Mouse (Mus musculus) kidney, postnatal 36 days (tissue): ENCODE results near the gene Cadps.

Source experiments
- DNase-seq, 2 experiments: peaks; one replicate each; pipeline ENCODE4 v3.0.0; 2021 to 2022; ENCODE audit warnings: mixed read lengths in 2 of 2

The Cadps gene

DNA sequence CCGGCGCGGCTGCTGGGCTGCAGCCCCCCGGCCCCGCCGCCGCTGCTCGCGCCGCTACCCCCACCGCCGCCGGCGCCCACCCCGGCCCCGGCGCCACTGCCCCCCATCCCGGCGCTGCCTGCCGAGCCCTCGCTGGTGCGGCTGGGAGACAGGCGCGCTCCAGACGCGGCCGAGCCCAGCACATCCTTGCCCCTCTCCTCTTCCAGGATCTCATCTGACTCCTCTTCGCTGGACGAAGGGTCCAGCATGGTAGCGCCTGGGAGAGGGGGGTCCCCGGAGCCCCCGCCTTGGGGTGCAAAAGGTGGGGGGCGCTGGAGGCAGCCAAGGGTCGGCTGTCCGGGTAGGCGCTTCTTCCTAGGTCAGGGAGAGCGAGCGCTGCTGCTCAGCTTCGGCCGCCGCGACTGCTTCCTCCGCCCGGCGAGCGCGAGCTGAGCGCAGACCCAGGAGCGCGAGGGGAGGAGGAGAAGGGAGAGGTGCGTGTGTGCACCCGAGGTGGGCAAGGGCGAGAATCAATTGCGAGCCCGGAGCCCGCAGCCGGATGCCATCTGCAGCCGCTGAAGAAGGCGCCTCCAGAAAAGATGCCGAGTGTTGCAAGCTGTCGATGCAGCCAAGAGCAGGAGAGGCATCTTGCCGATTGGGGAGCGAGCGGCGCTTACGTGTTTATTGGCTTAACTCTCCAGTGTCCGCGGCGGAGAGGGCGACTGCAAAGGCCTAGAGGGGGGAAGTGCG is at the start of gene Cadps:
Gene Cadps (minus strand): TSS at position 589 of the 729 bp plus-strand sequence.
- DNase-seq: no peak

DNA sequence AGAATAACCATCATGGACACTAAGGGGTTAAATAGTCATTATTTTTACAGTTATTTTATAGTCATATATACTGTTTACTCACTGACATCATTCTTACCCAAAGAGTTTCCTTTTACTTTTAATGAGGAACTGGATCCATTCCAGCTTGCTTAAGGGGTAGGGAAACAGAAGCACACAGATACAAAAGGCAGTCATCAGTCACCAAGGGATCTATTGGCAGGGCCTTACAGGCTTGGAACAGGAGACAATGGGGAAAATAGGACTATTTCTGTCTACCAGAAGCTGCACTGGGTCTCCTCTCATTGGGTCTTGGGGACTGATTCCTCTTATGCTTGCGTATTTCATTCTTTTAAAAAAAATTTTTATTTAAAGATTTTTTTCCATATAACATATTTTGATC is 46.7 kb upstream of the Cadps start:
- no peak for DNase-seq

DNA sequence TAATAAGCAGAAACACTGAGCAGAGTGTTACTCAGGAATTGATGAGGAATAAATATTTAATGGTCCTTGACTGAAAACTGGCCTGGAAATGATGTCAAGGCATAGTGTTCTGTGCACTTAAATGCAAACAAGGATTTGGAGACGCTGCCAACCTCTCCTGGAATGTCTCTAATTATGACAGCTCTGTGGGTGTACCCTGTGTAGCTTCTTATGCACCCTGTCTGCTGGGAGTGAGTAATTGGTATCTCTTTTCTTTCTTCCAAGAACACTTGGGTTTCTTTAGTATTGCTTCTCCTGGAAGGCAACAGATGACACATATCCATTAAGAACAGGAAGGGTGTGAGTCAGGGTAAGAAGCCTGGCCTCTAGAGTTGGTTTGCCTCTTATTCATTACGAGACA is 42.4 kb upstream of the Cadps start:
- no peak for DNase-seq

DNA sequence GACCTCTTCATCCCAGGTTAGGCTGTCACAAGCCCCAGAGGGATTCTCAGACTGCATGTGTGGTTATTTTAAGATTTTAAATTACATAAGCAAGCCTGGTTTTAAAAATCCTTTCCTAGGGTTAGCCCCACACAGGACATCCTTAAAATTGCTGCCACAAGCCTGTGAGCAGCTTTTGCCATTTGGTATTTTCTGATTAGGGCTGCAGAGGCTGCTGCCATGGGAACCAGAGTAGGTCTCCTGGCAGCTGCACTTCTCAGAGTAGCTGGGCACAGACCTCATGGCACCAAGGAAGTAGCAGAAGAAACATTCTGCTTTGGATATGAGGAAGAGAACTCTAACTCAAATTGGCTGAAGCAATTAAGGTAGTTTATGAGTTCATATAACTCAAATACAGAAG is 21.0 kb upstream of the Cadps start:
- no peak for DNase-seq

DNA sequence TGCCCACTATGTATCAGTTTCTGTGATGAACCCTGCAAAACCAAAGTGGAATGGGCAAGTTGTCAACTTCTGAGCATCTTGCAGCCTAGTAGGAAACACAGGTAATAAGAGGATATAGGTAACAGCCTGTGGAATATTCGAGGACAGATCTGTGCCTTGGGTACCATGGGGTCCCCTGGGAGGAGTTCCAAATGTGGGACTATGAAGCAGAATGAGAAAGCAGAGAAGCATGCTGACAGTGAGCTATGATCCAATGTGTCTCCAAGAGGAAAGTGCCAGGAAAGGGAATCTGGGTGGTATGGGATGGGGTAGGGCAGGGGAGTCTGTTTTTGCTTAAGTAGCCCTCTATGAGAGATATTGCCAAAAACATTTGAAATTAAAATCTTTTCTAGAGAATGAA is 16.6 kb upstream of the Cadps start:
- no peak for DNase-seq

DNA sequence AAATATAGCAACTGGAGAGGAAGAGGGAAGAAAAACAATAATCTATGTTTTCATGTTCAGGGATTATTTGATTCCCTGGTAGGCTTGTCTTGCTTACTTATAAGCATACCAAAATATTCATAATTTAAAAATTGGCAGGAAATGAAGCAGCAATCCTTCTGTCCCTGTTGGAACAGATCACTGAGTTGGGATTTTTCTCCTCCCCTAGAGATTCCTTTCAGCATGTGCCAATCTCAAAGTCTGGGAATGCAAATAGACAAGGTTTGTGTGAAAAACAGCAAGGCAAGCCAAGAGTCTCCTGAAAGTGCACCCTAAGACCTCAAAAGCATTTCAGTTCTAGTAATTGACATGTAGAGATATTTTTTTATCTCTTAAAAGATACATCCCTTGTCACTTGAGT is 16.1 kb upstream of the Cadps start:
- no peak for DNase-seq

DNA sequence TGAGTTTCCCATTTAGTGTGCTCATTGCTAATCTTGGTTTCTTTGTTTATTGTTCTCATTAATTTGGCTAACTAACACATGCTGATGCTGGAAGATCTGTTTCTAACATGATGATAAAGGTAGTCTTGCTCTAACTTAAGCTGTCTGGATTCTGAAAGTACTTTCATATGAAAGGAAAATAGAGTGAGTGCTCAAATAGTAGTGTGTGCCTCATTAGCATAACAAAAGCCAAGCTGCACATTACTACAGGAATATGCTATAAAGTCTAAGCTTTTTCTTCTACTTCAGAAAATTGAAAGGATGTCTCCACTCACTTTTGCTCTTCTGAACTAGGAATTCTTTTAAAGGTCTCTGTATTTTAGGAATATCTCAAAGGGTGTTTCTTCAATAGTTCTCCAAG is 15.4 kb upstream of the Cadps start:
- no peak for DNase-seq

DNA sequence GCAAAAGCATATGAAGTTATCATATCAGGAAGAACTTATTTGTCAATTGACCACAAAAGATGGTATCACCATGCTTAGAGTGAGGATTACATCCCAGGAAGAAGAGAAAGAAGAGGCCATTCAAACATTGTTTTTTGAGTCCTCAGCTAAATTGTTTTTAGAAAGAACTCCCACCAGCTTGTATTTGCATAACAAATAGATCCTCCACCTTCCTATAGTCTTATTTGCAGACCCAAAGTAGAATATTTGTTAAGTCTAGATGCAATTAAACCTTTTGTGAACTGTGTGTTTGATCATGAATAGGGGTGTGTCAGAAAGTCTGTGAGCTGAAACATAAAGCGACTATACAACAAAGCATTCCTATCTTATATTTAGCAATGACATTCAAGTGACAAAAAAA is 15.0 kb upstream of the Cadps start:
- DNase-seq: no peak

DNA sequence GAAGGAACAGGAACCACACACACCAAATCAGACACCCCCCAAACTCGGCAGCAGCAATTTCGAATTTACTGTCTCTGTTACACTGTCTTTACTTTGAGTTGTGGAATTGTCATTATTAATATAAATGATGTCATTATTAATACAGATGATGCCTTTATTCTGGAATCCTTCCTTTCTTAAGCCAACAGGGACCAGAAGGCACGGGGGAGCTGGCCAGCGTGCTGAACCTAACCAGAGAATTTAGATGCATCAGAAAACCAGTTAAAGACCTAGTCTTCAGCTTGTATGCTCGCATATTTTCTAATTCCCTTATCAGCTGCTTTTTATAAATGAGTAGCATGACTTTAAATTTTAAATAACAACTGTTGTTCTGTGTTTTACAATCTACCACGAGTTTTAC is 902 bp upstream of the Cadps start:
- peak; percentile 1 to 68 for DNase-seq

DNA sequence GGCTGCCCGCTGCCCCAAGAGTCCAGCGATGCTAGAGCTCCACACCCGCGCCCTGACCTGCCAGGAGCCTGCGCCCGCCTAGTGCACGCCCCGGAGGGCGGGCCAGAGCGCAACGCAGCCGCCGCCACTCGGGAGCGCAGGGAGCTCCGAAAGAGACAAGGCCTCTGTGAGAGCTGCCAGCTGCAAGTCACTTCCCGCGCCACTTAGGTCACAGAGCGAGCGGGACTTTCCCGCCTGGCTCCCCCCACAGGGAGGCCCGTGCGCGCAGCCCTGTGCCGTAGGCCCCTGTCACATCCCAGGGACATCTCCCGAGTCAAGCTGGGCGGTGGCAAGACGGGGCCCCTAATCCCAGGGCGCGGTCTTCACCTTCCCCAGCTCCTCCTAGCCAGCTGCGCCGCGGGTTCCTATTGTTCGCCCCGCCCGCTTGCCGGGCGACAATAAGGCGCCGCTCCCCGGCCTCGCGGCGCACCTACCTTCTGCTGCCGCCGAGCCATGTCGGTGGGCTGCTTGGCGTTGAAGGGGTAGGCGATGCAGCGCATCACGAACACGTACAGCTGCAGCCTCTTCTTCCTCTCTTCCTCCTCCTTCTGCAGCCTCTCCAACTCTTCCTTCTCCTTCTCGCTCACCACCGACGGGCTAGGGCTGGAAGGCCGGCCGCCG is 918 bp downstream of the Cadps start:
- no peak for DNase-seq

DNA sequence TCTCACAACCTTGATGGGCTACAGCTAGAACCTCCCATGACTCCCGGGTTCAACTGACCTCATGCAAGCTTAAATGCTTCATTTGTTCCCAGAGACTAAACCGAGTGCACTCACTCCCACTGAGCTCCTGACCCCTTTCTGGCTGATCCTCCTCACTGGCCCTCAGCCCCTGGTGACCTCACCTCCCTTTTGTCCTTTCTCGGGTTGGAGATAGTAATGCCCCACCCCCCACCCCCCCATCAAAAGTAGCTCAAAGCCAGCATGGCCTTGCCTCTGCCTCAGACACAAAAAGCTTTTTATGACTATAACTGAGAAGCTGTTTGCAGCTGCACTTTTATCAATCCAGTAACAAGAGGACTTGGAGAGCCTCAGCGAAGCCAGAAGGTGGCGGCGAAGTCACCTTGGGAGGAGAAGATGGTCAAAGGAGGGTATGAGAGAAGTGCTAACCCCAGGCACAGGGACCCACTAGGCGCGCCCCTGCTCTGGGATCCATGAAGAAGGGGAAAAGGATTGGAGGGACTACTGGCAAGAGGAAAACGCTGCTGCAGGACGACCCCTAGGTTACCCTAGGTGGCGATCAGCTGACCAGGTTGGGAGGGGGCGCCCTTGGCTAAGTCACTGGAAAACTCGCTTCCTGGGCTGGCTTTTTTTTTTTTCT is 1.6 kb downstream of the Cadps start:
- DNase-seq: no peak

DNA sequence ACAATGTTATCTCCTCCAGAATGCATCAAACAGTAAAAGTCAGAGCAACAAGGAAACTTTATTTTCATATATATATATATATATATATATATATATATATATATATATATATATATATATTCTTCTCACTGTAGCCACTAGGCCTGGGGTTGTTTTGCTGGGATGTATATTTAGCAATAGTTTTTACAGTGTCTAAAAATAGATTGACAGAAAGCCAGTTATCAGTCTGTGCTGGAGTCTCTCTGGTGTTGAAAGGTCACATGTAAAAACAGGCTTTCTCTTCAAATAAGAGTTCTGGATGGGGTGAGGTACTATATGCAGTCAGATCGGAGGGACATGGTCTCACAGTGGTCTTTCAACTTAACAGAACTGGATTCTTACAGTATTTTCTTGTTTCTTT is 2.7 kb downstream of the Cadps start:
- DNase-seq: no peak

DNA sequence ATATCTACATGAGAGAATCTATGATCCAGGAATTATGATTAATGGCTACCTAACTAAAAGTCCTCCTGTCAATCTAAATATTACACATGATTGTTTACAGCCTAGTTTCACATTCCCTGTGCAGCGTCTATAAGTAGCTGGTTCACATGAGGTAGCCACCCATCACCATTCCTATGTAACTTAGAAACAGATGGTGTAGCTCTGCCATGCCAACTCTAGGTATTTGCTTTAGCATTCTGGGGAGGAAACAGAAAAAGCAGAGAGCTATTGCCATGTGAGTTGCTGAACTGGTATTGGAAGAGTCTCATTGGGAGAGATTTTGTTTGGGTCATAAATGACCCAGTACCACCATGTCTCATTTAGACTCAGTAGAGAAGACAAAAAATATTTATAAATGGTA is 4.4 kb downstream of the Cadps start:
- no peak for DNase-seq

DNA sequence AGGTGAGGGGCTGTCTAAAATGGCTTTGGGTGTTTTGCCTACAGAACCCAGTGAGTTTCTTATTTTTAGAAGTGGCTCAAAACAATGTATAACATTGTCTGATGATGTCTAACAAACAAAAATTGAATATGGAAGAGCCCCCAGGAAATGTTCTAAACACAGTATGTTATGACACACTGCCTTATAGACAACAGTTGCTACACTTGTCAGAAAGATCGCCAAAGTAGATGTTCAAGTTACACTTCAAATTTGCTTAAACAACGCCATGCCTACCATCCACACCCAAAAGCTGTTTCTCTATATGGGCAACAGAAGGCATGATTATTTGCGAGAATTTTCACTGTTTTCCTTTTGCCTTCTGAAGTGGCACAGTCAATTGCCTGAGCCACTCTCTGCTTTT is 10.8 kb downstream of the Cadps start:
- DNase-seq: no peak

DNA sequence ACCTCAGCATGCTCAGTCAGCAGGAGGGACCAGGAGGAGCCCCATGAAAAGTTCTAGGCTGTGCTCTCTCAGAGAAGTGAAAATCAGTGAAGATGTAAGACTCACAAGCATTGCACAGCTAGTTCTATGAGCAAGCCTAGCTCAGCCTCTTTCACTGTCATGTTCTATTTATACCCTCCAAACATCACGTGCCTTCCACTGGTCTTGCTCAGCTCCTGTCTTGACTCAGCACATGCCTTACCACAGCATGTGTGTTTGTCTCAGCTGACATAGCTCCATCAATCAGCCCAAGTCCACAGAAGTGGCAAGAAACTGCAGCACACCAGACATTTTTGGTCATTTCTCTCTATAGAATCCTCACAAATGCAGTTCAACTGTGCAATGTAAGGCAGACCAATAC is 19.9 kb downstream of the Cadps start:
- DNase-seq: no peak

DNA sequence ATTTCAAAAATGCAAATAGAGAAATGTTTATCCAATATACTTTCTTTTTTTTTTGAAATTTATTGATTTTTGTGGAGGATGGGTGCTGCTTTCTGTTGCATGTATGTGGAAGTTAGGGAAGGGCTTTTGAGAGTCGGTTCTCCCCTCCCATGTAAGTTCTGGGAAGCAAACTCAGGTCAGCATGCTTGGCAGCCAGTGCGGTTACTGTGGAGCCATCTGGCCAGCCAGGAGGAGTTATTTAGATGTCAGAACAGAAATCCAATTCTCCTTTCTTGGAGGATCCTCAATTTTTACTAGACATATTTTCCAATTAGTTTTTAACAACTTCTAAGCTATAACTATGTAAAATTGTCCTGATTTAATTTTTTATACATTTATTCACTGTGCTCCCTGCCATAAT is 21.8 kb downstream of the Cadps start:
- DNase-seq: no peak

DNA sequence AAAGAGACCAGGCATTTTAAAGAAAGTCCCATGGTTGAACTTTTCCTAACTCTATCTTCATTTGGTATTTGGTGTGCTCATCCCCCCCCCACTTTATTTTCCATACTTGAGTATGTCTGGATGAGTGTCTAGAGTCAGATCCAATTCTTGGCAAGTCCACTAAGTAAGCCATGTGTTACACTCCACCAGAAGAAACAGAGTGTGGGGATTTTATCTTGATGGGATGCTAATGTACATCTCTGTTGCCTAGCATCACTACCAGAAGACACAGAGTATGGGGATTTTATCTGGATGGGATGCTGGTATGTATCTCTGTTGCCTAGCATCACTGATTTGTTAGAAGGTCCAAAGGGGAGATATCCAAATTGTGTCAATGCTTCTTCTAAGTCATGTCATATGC is 24.0 kb downstream of the Cadps start:
- no peak for DNase-seq

DNA sequence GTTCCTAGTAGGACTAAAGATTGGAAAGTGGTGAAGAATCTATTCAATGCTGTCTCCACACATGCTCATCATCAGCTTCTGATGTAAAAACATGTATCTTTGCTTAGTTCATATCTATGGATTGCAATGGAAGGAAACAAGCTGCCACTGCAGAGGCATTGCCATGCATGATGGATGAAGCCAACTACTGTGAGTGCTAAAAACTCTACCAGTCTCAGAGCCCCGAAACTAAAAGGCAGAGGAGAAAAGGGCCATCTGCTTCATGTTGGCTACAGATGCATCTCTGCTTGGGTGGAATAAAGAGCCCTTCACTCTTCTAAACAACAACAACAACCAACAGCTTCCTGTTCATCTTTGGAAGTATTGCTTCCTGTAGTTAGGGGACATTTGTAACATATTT is 38.6 kb downstream of the Cadps start:
- no peak for DNase-seq

DNA sequence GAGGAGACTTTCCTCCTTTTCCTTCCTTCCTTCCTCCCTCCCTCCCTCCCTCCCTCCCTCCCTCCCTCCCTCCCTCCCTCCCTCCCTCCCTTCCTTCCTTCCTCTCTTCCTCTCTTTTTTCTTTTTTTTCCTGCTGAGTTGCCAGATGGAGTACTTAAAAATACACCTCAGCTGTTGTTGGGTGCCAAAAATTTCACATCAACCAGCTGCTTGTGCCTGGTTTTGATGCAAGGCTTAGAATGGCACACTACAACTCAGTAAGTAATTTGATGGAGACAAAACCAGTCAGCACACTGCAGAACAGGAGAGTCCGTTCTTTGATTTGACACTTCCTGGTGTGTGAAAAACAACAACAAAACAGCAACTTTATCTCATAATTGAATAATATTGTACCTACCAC is 42.9 kb downstream of the Cadps start:
- DNase-seq: no peak

DNA sequence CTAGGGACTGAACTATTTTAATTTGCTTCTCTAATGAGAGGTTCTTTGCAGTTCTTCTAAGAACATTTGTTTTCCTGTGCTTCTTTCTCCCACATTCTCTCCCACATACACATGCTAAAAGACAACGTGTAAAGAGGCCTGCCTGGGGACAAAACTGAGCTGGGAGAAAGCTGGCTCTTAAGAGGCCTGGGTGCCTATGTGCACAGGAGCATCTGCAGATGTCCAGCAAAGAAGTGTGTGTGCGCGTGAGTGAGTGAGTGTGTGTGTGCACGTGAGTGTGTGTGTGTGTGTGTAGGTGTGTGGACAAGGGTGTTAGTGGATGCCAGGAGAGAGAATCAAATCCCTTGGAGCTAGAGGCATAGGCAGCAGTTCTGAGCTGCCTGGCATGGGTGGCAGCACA is 44.9 kb downstream of the Cadps start:
- DNase-seq: no peak

DNA sequence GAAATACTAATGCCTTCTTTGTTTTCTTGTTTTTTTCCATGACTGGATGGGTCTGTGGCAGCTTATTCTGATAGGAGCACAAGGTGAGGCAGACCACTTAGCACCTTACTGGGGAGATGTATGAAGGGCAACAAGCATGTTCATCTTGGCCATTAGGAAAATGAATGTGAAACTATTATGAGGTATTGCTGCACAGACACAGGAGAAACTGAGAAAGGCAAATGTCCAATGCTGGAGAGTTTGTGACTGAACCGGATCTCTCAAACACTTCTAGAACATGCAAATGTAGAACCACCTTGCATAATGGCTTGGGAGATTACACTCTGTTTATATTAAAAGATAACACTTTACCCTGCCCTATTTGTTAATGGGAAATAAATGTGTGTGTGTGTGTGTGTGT is 54.0 kb downstream of the Cadps start:
- DNase-seq: no peak

DNA sequence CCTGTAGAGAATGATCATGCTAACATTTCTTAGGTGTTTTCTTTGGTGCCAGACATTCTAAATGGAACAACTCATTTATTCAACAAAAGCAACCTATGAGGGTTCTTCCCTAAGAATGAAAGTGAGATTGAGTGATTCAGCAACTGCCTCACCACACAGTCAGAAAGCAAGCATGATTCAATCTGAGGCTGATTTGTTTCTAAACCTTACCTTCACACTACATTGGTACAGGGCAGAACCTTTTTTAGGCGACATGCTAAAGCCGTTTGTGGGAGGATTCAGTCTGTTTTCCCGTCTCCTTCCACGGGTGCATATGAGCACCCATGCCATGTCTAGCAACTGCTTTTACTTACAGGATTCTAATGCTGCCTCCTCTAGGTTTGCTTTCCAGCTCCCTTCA is 69.6 kb downstream of the Cadps start:
- DNase-seq: no peak

DNA sequence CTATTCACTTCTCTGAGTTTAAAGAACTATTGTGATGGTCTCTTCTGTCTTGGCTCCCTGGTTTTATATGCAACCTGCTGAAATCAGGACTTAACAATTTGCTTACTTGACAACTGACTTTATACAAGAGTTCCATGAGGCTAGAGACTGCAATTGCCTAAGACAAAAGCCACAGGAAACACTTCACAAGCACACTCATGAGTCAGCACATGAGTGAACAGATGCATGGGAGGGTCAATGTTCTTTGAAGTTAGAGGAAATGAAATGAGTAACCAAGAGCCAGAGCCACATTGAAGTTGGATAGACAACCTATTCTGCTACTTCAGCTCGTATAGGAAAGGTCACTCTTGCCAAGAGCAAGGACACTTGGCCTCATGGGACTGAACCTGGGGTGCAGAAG is 71.1 kb downstream of the Cadps start:
- DNase-seq: no peak

DNA sequence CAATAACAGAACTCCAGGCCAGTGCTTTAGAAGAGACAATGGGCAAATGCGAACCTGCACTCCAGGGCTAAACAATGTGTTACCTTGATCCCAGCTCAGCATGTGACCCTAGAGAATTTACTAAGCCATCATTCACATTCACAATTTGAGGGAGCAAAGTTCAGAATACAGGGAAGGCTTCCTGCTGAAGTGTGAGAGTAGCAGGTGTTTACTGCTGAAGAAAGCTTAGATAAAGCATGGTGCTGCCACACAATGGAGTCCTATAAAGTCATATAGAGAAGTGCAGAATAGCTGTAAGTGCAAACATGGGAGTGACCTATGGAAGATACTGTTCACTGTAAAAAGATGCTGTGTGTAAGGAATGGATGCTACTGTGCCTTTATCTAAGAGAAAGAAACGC is 91.9 kb downstream of the Cadps start:
- DNase-seq: no peak
